Mouse (Mus musculus) limb, embryonic 15.5 days (tissue): ENCODE results near the gene Smoc1. TPM values are rescaled to one million over a fixed set of nuclear protein-coding genes. Genes with fewer than 3 reads are reported as not detected.

Experiments used
- ATAC-seq: fragments of 200-750 bp; cut with Nextera tagmentation; 2 replicates; pipeline ENCODE4 v1.8.0; 2017; ENCODE audit warnings: low read depth, moderate TSS enrichment; ENCODE audit not compliant: insufficient number of reproducible peaks, low FRiP score, low TSS enrichment
- H3K27ac ChIP-seq: fragments of 300-500 bp; sonication (generic); 2 replicates; pipeline ENCODE4 v1.5.1; 2015; ENCODE audit warnings: moderate library complexity, mild to moderate bottlenecking, inconsistent platforms
- H3K27me3 ChIP-seq: fragments of 300-500 bp; sonication (generic); 2 replicates; pipeline ENCODE4 v1.6.1; 2015; ENCODE audit warnings: inconsistent platforms
- H3K36me3 ChIP-seq: fragments of 300-500 bp; sonication (generic); 2 replicates; pipeline ENCODE4 v1.6.1; 2015; ENCODE audit warnings: inconsistent platforms
- H3K4me1 ChIP-seq: fragments of 300-500 bp; sonication (generic); 2 replicates; pipeline ENCODE4 v1.6.1; 2015; ENCODE audit warnings: inconsistent platforms
- H3K4me2 ChIP-seq: fragments of 300-500 bp; sonication (generic); 2 replicates; pipeline ENCODE4 v1.6.1; 2015; ENCODE audit warnings: mild to moderate bottlenecking, inconsistent platforms
- H3K4me3 ChIP-seq: fragments of 300-500 bp; sonication (generic); 2 replicates; pipeline ENCODE4 v1.5.1; 2015; ENCODE audit warnings: mild to moderate bottlenecking, inconsistent platforms
- H3K9ac ChIP-seq: fragments of 300-500 bp; sonication (generic); 2 replicates; pipeline ENCODE4 v1.6.1; 2015; ENCODE audit warnings: inconsistent platforms
- H3K9me3 ChIP-seq: fragments of 300-500 bp; sonication (generic); 2 replicates; pipeline ENCODE4 v1.6.1; 2016; ENCODE audit warnings: inconsistent platforms
- whole genome bisulfite sequencing: fragments of 180-500 bp; shearing (Covaris S2); methylation state at CpG from one replicate; pipeline ENCODE4 v1.1.7; 2015; 5-methylcytosine and 5-hydroxymethylcytosine counted together
- polyA plus RNA-seq: library from polyadenylated mRNA; unstranded; fragments of >200 nt; fragmentation: Nextera tagmentation; extraction: Ambion mirVana; gene quantifications from 2 replicates; pipeline ENCODE4 v1.2.1, GENCODE M21; 2015

The Smoc1 gene
- polyA plus RNA-seq, 1 experiment from 2014 or later, result 9.3 TPM

DNA sequence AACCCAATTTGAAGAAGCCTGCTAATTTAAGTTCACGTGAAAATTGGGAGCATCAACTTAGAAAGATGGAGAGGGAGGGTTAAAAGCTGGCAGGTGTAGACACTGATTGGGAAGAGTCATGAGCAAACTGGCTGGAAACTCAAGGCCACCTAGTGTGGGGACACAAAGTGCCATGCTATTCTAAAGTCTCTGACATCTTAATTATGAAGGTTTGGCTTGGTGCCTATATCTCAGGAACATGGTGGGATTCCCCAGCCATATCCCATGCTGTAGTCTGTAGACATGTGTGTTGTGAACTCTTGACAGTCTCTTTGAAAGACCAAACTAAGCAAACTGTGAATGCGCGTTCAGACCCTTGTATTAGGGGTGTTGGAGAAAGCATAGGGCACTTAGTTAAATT lies 32.0 kb downstream of the Smoc1 start:
- Histone ChIP-seq H3K4me3 (no peak overlapping the region), H3K9ac (no peak overlapping the region), H3K27me3 (no peaks in the 10 kb centered on the region), H3K4me2 (no peak overlapping the region), H3K36me3 (no peaks in the 10 kb centered on the region), H3K9me3 (no peaks in the 10 kb centered on the region), H3K4me1 (no peaks in the 10 kb centered on the region; the same call in 1 of the 2 replicates), H3K27ac (no peak overlapping the region)
- ATAC-seq, result no peak
- WGBS, result 85% methylated on average over 3 of the region's 3 CpGs

DNA sequence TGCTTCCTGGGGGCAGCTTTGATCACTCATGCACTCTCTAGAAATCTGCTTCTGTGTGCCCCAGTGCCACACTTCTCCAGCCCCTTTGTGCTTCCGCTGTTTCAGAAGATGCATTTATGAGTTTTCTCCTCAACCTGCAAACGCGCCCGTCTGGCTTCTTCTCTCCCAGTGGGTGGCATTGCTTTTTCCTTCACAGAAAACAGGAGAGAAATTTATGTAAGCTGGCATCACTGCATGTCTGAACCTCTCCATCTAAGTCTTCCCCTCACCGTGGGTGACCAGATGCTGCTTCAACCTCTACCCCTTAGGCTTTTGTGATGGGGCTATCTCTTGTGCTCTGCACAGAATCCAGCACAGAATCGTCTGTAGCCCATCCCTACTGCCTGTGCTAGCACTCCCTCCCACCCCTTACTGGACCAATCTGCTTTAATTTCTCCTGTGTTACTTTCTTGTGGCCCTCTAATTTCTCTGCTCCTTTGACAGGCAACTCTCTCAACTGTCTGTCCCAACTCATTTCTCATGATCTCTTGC lies 35.3 kb downstream of the Smoc1 start:
- WGBS, result 71% methylated on average over 6 of the region's 6 CpGs
- Histone ChIP-seq H3K4me1 (no peaks in the 10 kb centered on the region; the same call in 1 of the 2 replicates), H3K36me3 (no peaks in the 10 kb centered on the region), H3K9ac (no peak overlapping the region), H3K4me3 (no peak overlapping the region), H3K4me2 (no peak overlapping the region), H3K9me3 (no peaks in the 10 kb centered on the region), H3K27ac (no peak overlapping the region), H3K27me3 (no peaks in the 10 kb centered on the region)
- no peak for ATAC-seq

GRCm38 (mm10) chr12:81063336-81063955 lies 36.8 kb downstream of the Smoc1 start:
- H3K4me2 ChIP-seq, result no peak overlapping the region
- ATAC-seq, result no peak
- H3K4me3 ChIP-seq, result no peak overlapping the region
- no peaks in the 10 kb centered on the region for H3K27me3 ChIP-seq
- H3K9ac ChIP-seq, result no peak overlapping the region
- WGBS, result 87% methylated on average over 6 of the region's 6 CpGs
- H3K36me3 ChIP-seq, result no peaks in the 10 kb centered on the region
- no peak overlapping the region for H3K27ac ChIP-seq
- no peaks in the 10 kb centered on the region for H3K9me3 ChIP-seq
- H3K4me1 ChIP-seq, result no peaks in the 10 kb centered on the region

DNA sequence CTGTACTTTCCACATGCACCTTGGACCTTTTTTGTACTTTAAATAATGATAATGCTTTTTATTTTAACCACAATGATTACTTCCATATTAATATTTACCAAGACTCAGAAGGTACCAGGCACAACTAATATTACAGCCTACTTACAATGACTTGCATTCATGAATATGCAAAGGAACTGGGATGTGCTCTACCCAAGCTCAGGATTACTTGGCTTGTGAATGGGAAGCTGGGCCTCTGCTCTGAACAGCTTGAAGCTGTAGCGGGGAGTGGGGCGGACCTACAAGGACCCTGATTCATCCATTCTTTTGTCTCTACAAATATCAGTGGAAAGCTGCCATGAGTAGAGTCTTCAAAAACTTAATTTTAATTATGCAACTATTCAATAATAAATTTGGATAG lies 47.5 kb downstream of the Smoc1 start:
- no peak overlapping the region for H3K9ac ChIP-seq
- H3K4me3 ChIP-seq, result no peak overlapping the region
- no peaks in the 10 kb centered on the region for H3K27me3 ChIP-seq
- H3K27ac ChIP-seq, result no peak overlapping the region
- H3K4me2 ChIP-seq, result no peak overlapping the region
- H3K4me1 ChIP-seq, result no peaks in the 10 kb centered on the region
- 0 out of 2 replicates have a peak, but pooled peaks cover 3% of the 10 kb centered on the region for H3K9me3 ChIP-seq
- no peak for ATAC-seq
- 90% methylated on average over 2 of the region's 2 CpGs for WGBS
- H3K36me3 ChIP-seq, result no peaks in the 10 kb centered on the region

DNA sequence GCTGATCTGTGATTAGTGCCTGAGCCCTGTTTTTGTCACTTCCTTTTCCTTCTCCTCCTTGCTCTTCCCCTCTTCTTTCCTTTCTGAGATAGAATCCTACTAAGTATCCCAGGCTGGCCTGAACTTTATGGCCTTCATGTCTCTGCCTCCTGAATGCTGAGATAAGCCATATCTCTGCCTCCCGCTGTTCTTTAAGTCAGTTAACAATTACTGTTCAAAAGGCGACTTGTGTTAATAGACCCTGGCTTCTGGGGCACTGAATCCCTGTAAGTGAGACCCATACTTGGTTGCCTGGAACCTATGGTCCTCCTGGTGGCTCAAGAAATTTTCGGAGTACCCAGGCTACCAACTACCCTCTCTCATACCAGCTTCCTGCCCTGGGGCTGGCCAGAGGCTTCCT lies 48.3 kb downstream of the Smoc1 start:
- no peak for ATAC-seq
- WGBS, result 74% methylated on average over 3 of the region's 3 CpGs
- Histone ChIP-seq H3K27ac (no peak overlapping the region), H3K4me2 (no peak overlapping the region), H3K4me3 (no peak overlapping the region), H3K9me3 (0 out of 2 replicates have a peak, but pooled peaks cover 3% of the 10 kb centered on the region), H3K27me3 (no peaks in the 10 kb centered on the region), H3K36me3 (no peaks in the 10 kb centered on the region), H3K9ac (no peak overlapping the region), H3K4me1 (no peaks in the 10 kb centered on the region)

DNA sequence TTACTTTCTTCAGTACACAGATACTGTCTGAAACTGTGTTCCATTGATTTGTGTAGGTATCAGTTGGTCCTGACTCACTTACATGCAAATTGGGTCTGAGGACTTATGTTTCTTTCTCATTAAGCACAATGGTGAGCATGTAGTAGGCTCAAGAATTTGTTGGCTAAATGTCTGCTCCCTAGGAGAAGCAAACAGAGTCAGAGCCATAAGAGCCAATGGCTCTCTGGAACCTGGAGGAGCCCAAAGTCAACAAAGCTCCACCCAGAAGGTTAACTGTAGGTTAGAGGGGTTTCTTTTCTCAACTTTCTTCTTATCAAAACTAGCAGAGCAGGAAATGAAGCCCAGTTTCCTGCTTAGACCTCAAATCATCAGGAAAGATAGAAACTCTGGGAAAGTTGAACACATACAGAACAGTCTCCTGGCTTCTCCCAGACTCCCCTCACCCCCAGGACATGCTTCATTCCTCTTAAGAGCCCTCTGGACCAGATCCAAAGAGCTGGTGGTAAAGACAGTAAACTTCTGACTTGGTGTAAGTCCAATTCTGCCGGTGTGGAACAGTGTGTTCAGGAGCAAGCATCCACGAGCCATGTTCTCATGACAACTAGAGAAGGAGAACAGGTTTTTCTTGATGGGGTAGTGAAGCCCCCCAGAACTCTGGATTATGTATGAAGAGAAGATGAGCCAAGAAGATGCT lies 51.5 kb downstream of the Smoc1 start:
- Histone ChIP-seq H3K9me3 (0 out of 2 replicates have a peak, but pooled peaks cover 3% of the 10 kb centered on the region), H3K4me3 (no peak overlapping the region), H3K9ac (no peak overlapping the region), H3K4me2 (no peak overlapping the region), H3K27ac (no peak overlapping the region), H3K4me1 (no peaks in the 10 kb centered on the region), H3K27me3 (no peaks in the 10 kb centered on the region), H3K36me3 (no peaks in the 10 kb centered on the region)
- 70% methylated on average over 2 of the region's 2 CpGs for WGBS
- ATAC-seq, result no peak

- no peaks in the 10 kb centered on the region for H3K36me3 ChIP-seq
- no peak overlapping the region for H3K4me2 ChIP-seq
- H3K4me3 ChIP-seq, result no peak overlapping the region
- WGBS, result 72% methylated on average over 5 of the region's 5 CpGs
- 0 out of 2 replicates have a peak, but pooled peaks cover 3% of the 10 kb centered on the region for H3K9me3 ChIP-seq
- H3K4me1 ChIP-seq, result no peaks in the 10 kb centered on the region
- no peak overlapping the region for H3K9ac ChIP-seq
- H3K27me3 ChIP-seq, result no peaks in the 10 kb centered on the region
- ATAC-seq, result no peak
- no peak overlapping the region for H3K27ac ChIP-seq
Measured at GRCm38 (mm10) chr12:81080345-81080744, 53.7 kb downstream of the Smoc1 start.

DNA sequence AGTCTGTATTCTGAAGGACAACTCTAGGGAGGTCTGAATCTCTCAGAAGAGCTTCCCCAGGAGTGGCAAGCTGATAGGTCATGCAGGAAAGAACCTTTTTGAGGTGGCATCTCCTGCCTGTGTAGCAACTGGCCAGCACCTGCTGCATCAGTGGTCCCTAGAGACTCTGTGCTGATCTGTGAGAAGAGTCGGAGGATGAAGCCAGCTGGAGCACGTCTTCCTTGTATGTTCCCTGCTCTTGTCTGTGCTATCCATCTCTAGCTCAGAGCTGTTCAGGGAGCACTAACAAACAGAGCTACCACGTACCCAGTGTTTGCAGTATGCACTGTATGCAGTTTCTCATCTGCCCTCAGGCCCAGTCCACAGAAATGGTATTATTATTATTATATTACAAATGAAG lies 54.4 kb downstream of the Smoc1 start:
- Histone ChIP-seq H3K9me3 (0 out of 2 replicates have a peak, but pooled peaks cover 3% of the 10 kb centered on the region), H3K27me3 (no peaks in the 10 kb centered on the region), H3K4me2 (no peak overlapping the region), H3K27ac (no peak overlapping the region), H3K9ac (no peak overlapping the region), H3K4me1 (no peaks in the 10 kb centered on the region), H3K36me3 (no peaks in the 10 kb centered on the region), H3K4me3 (no peak overlapping the region)
- no peak for ATAC-seq
- 84% methylated on average over 3 of the region's 3 CpGs for WGBS

GRCm38 (mm10) chr12:81083146-81083545 lies 56.5 kb downstream of the Smoc1 start:
- no peak for ATAC-seq
- Histone ChIP-seq H3K9me3 (no peaks in the 10 kb centered on the region), H3K4me3 (no peak overlapping the region), H3K27me3 (no peaks in the 10 kb centered on the region), H3K27ac (no peak overlapping the region), H3K4me1 (no peaks in the 10 kb centered on the region), H3K36me3 (no peaks in the 10 kb centered on the region), H3K9ac (no peak overlapping the region), H3K4me2 (no peak overlapping the region)
- 87% methylated on average over 5 of the region's 5 CpGs for WGBS

- no peak for ATAC-seq
Measured at GRCm38 (mm10) chr12:81085244-81085643, 58.6 kb downstream of the Smoc1 start.

DNA sequence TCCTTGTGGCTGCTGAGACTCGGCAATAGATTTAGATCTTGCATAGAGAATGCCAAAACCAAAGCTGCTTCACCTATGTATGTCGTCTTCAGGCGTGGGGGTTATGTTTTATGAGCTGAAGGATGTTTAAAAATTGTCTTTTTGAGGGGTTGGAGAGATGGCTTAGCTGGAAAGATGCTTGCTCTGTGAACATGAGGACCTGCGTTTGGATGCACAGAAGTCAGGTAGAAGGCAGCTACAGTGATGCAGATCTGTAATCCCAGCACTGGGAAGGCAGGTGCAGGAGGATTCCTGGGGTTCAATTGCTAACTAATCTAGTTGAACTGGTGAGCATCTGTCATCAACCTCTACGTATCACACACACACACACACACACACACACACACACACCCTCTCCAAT lies 61.5 kb downstream of the Smoc1 start:
- ATAC-seq, result no peak
- Histone ChIP-seq H3K4me3 (no peak overlapping the region), H3K36me3 (no peaks in the 10 kb centered on the region), H3K4me2 (no peak overlapping the region), H3K27ac (no peak overlapping the region), H3K27me3 (no peaks in the 10 kb centered on the region), H3K9ac (no peak overlapping the region), H3K9me3 (no peaks in the 10 kb centered on the region), H3K4me1 (no peaks in the 10 kb centered on the region)
- 55% methylated on average over 5 of the region's 5 CpGs for WGBS

More at GRCm38 (mm10) chr12:81085244-81085643, 58.6 kb downstream of the Smoc1 start:
- H3K9ac ChIP-seq, result no peak overlapping the region
- H3K4me1 ChIP-seq, result no peaks in the 10 kb centered on the region
- no peaks in the 10 kb centered on the region for H3K27me3 ChIP-seq
- H3K36me3 ChIP-seq, result no peaks in the 10 kb centered on the region
- H3K4me3 ChIP-seq, result no peak overlapping the region
- no peak overlapping the region for H3K27ac ChIP-seq
- no peak overlapping the region for H3K4me2 ChIP-seq
- H3K9me3 ChIP-seq, result no peaks in the 10 kb centered on the region
- 55% methylated on average over 1 of the region's 1 CpGs for WGBS

DNA sequence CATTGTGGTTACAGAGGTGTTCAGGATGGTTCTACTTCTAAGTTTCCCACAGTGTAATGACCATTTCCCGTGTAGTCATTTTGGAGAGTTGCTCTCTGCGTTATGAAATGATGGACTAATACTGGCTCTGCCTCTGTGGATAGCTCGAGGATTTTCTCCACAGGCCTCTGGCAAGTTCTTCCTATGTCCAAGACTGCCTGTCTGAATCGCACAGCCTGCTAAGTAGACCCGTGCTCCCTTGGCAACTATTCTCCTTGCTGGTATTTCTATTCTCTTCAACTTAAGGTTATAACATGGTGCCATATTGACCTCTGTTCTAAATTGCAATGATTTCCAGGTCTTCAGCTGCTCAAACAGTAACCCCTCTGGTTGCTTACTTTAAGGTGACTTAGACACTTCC lies 65.0 kb downstream of the Smoc1 start:
- Histone ChIP-seq H3K4me2 (no peak overlapping the region), H3K4me1 (no peaks in the 10 kb centered on the region), H3K27ac (no peak overlapping the region), H3K9me3 (no peaks in the 10 kb centered on the region), H3K36me3 (no peaks in the 10 kb centered on the region), H3K4me3 (no peak overlapping the region), H3K27me3 (no peaks in the 10 kb centered on the region), H3K9ac (no peak overlapping the region)
- no peak for ATAC-seq
- 74% methylated on average over 5 of the region's 5 CpGs for WGBS
